Mouse (Mus musculus): Measurements from ENCODE around the gene Lrit3. TPM values are rescaled to one million over a fixed set of nuclear protein-coding genes. Genes with fewer than 3 reads are reported as not detected.

Lrit3 gene
- polyA plus RNA-seq, 1 experiment from 2014 or later = not detected

DNA sequence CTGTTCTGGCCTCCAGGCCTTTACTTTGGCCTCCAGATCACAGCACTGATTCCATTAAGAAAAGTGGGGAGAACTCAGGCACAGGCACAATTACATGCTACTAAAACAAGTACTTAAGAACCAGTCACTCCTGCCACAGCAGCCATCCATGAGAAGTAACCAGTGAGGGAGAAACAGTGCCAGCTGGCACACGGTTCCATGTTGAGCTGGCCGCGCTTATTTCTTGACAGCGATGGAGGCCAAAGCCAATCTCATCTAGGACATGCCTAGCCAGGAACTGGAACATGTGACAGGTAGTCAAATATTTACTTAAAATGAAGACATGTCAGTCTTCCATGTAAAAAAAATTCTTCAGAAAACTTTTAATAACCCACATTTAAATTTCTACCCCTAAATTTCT is 20.3 kb upstream of the Lrit3 start:
- no peaks in the 10 kb centered on the region for H3K4me1 ChIP-seq
- no peaks in the 10 kb centered on the region for H3K9me3 ChIP-seq
- 95% methylated on average over 4 of the region's 4 CpGs for whole genome bisulfite sequencing
- no peaks in the 10 kb centered on the region for H3K27me3 ChIP-seq
- H3K36me3 ChIP-seq = peaks cover 33% of the 10 kb centered on the region
- no peak overlapping the region for H3K4me3 ChIP-seq
- no peak overlapping the region for H3K9ac ChIP-seq
- no peak for ATAC-seq (ENCODE audit: insufficient number of reproducible peaks, insufficient read depth, low FRiP score, low TSS enrichment)
- no peak overlapping the region for H3K27ac ChIP-seq
- no peak overlapping the region for H3K4me2 ChIP-seq (replicated peaks)

DNA sequence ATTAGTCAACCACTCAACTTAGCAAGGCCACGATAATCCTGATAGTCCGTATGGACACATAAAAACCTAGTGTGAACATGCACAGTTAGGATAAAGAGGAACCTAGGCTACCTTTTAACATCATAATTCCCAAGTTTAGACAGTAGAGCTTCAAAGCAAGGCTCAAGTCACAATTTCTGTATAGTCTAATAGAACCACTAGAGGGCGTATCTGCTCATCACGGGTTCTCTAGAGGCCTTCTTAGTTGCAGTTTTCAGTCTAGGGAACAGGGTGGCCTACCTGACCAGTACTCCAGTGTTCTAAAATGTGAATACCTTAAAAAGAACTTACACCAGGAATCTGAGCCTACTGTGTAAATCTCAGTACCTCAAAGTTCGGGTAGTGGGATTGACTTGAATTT is 19.5 kb upstream of the Lrit3 start:
- no peak overlapping the region for H3K27ac ChIP-seq
- no peak for ATAC-seq (ENCODE audit: insufficient number of reproducible peaks, insufficient read depth, low FRiP score, low TSS enrichment)
- no peak overlapping the region for H3K9ac ChIP-seq
- H3K4me1 ChIP-seq = no peaks in the 10 kb centered on the region
- H3K4me3 ChIP-seq = no peak overlapping the region
- peaks cover 29% of the 10 kb centered on the region for H3K36me3 ChIP-seq
- 60% methylated on average over 5 of the region's 5 CpGs for WGBS
- H3K27me3 ChIP-seq = no peaks in the 10 kb centered on the region
- no peaks in the 10 kb centered on the region for H3K9me3 ChIP-seq
- no peak overlapping the region for H3K4me2 ChIP-seq (replicated peaks)

DNA sequence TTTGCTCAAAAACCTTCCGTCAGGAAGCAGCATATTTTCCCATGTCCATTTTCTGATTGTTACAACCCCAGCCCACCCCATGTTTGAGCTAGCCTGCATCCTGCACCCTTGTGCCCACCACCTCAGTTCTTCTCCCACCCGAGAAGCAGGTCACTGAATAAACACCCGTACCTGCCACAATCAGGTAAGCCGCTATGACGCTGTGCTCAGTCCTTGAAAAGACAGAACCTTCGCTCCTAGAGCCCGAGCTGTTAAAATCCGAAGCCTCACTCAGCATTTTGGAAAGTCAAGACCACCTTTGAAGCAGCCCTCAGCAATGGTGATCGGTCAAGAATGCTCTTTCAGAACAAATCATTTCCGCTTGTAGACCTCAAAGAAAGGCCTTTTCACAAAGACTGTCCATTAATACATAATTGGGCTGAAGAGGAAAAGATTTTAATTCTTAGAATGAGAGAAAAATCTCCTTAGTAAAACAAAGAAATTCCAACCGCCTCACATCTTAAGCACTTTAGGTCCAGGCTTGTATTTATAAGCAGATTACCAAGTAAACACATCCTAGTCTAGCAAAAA is 18.5 kb upstream of the Lrit3 start, which contains the start of gene Rrh:
Gene Rrh (minus strand): TSS at position 382 of the 570 bp plus-strand sequence.
- H3K9ac ChIP-seq = no peak within 1 kb of the TSS
- no peak within 1 kb of the TSS for H3K4me2 ChIP-seq (replicated peaks)
- H3K4me1 ChIP-seq = no peaks in the 10 kb centered on the region
- H3K27me3 ChIP-seq = no peaks in the 10 kb centered on the region
- 85% methylated on average over 11 of the region's 11 CpGs for WGBS
- ATAC-seq (ENCODE audit: insufficient number of reproducible peaks, insufficient read depth, low FRiP score, low TSS enrichment) = no peak
- no peak within 1 kb of the TSS for H3K27ac ChIP-seq
- H3K36me3 ChIP-seq = peaks cover 29% of the 10 kb centered on the region
- no peak within 1 kb of the TSS for H3K4me3 ChIP-seq
- H3K9me3 ChIP-seq = no peaks in the 10 kb centered on the region

DNA sequence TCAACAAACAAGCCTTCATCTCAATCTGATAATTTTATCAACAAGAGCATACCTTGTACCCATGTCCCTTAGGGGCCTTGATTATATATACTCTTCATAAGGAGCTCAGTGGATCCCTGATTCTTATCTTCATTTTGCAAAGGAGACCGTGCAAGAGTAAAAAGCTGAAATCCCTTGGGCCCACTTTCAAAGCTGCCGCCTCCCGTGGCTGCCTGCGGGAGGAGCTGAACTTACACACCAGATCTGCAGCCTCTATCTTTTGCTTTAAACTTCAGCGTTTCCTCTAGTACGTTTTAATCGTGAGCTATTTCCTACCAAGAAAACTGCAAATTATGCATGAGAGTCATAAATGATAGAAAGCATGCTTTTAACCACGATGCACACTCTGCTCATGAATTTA is 17.9 kb upstream of the Lrit3 start:
- H3K27ac ChIP-seq = no peak overlapping the region
- H3K36me3 ChIP-seq = peaks cover 27% of the 10 kb centered on the region
- no peak overlapping the region for H3K9ac ChIP-seq
- H3K4me1 ChIP-seq = no peaks in the 10 kb centered on the region
- ATAC-seq (ENCODE audit: insufficient number of reproducible peaks, insufficient read depth, low FRiP score, low TSS enrichment) = no peak
- H3K4me3 ChIP-seq = no peak overlapping the region
- 70% methylated on average over 8 of the region's 8 CpGs for WGBS
- no peak overlapping the region for H3K4me2 ChIP-seq (replicated peaks)
- no peaks in the 10 kb centered on the region for H3K9me3 ChIP-seq
- H3K27me3 ChIP-seq = no peaks in the 10 kb centered on the region

DNA sequence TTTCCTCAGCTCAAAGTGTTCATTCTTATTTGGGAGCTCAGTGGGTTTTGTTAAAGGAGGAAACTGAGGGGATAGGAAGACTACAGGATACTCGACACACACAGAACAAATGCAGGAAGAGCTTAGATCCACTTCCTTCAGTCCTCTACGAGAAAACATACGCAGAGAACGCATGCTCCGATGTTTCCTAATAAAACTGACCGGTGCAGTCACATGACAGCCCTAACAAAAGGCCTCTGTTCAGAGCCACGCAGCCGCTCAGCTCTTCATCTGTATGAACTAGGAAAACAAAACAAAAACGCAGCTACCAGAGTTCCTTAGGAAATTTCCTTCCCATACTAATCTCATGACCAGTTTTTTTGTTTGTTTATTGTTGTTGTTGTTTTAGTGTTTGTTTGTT is 17.0 kb upstream of the Lrit3 start:
- no peak overlapping the region for H3K4me2 ChIP-seq (replicated peaks)
- no peak overlapping the region for H3K4me3 ChIP-seq
- WGBS = 36% methylated on average over 9 of the region's 9 CpGs
- H3K36me3 ChIP-seq = peaks cover 20% of the 10 kb centered on the region
- H3K27me3 ChIP-seq = no peaks in the 10 kb centered on the region
- no peak overlapping the region for H3K27ac ChIP-seq
- no peak overlapping the region for H3K9ac ChIP-seq
- no peaks in the 10 kb centered on the region for H3K9me3 ChIP-seq
- H3K4me1 ChIP-seq = no peaks in the 10 kb centered on the region
- no peak for ATAC-seq (ENCODE audit: insufficient number of reproducible peaks, insufficient read depth, low FRiP score, low TSS enrichment)

DNA sequence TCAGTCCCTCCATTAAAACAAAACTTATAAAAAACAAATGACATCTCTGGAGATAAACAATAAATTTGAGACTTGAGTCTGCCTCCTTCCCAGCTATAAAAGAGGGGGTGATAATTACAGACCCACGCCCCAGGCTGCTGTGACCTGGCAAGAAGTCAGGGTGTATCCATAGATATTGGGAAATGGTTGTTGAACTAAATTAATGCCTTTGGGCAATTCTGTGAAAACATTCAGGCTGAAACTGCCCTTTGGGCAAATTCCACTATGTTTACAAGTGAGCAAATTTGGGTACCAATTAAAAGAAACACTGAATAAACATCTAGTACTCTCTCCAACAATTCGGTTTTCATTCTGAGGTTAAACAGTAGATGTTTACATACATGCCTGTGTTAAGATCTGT is 4.8 kb downstream of the Lrit3 start:
- Histone ChIP-seq H3K9me3 (no peaks in the 10 kb centered on the region), H3K27ac (no peak overlapping the region), H3K4me1 (no peaks in the 10 kb centered on the region), H3K9ac (no peak overlapping the region), H3K4me3 (no peak overlapping the region), H3K4me2 (replicated peaks) (no peak overlapping the region), H3K36me3 (no peaks in the 10 kb centered on the region), H3K27me3 (no peaks in the 10 kb centered on the region)
- no peak for ATAC-seq (ENCODE audit: insufficient number of reproducible peaks, insufficient read depth, low FRiP score, low TSS enrichment)
- WGBS = 71% methylated on average over 2 of the region's 2 CpGs

DNA sequence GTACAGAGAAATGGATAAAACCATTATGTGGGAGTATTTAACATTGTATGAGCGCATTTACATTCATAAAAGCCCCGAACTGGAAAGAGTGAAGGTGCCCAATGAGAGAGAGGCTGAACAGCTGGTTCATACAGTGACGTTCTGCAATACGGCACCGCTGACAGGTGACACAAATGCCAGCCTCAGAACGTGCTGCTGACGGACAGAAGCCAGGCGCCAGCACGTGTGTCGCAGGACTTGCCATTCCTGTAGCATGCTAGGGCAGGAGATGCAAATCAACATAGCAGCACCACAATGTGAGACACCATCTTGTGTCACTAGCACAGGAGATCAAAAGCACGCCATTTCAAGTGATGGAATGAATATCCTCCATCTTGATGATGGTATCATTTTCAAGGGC is 5.3 kb downstream of the Lrit3 start:
- no peaks in the 10 kb centered on the region for H3K36me3 ChIP-seq
- no peaks in the 10 kb centered on the region for H3K9me3 ChIP-seq
- no peak overlapping the region for H3K4me2 ChIP-seq (replicated peaks)
- H3K4me3 ChIP-seq = no peak overlapping the region
- H3K27me3 ChIP-seq = no peaks in the 10 kb centered on the region
- 80% methylated on average over 11 of the region's 11 CpGs for WGBS
- no peaks in the 10 kb centered on the region for H3K4me1 ChIP-seq
- ATAC-seq (ENCODE audit: insufficient number of reproducible peaks, insufficient read depth, low FRiP score, low TSS enrichment) = no peak
- no peak overlapping the region for H3K27ac ChIP-seq
- H3K9ac ChIP-seq = no peak overlapping the region

DNA sequence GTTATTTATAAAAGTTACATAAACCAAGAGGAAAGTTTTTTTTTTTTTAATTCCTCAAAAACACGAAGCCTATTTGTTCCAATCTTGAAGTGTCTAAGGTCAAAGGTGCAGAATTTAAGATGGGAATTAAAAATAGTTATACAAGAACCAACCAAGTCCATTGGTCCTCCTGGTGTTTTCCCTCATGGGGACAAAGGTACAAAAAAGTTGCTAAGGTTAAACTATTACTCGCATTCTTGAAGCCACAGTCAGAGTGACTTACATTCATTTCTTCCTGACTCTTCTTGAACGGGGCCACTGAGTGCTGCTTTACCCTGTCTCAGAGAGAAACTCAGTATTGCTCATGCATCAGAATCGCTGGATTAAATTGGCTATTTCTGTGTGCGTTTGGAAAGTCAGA is 6.5 kb downstream of the Lrit3 start:
- no peak overlapping the region for H3K9ac ChIP-seq
- no peaks in the 10 kb centered on the region for H3K36me3 ChIP-seq
- 76% methylated on average over 5 of the region's 5 CpGs for WGBS
- H3K4me1 ChIP-seq = no peaks in the 10 kb centered on the region
- H3K27ac ChIP-seq = no peak overlapping the region
- no peak for ATAC-seq (ENCODE audit: insufficient number of reproducible peaks, insufficient read depth, low FRiP score, low TSS enrichment)
- H3K27me3 ChIP-seq = no peaks in the 10 kb centered on the region
- no peaks in the 10 kb centered on the region for H3K9me3 ChIP-seq
- no peak overlapping the region for H3K4me2 ChIP-seq (replicated peaks)
- no peak overlapping the region for H3K4me3 ChIP-seq

DNA sequence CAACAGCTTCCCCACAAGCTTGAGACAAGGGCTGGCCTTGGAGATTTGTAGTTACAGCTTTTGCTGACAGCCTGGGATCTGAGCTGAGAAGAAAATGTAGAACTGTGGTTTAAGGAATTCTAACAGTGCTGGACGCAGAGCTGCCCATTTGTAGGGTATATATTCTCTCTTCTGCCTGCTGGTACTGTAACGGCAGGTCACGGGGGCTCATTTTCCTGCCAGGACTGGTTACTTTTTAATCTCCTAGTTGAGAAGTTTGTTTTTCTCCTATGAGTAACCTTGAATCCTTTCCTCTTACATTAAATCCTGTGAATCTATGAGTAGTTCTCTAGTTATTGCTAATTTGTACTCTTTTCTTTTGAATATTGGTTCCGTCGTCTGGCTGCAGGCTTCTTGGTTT is 10.0 kb downstream of the Lrit3 start:
- Histone ChIP-seq H3K4me1 (no peaks in the 10 kb centered on the region), H3K4me3 (no peak overlapping the region), H3K36me3 (no peaks in the 10 kb centered on the region), H3K27me3 (no peaks in the 10 kb centered on the region), H3K27ac (no peak overlapping the region), H3K9me3 (no peaks in the 10 kb centered on the region), H3K4me2 (replicated peaks) (no peak overlapping the region), H3K9ac (no peak overlapping the region)
- WGBS = 91% methylated on average over 5 of the region's 5 CpGs
- ATAC-seq (ENCODE audit: insufficient number of reproducible peaks, insufficient read depth, low FRiP score, low TSS enrichment) = no peak

DNA sequence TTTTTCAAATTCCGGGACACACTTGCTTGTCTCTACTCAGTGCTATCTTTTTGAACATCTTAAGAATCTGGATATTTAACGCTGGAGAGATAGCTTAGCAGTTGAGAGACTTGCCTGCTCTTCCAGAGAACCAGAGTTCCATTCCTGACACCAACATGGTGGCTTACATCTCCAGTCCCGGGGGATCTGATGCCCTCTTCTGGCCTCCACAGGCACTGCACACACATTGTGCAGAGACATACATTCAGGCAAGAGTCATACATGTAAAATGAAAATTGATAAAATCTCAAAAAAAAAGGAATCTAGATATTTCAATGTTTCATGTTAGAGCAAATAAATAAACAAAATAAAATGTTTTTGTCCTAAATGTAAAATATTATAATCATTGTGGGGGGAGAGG is 21.1 kb downstream of the Lrit3 start:
- no peak for ATAC-seq (ENCODE audit: insufficient number of reproducible peaks, insufficient read depth, low FRiP score, low TSS enrichment)
- no peaks in the 10 kb centered on the region for H3K4me1 ChIP-seq
- no peak overlapping the region for H3K27ac ChIP-seq
- no peak overlapping the region for H3K4me3 ChIP-seq
- no peaks in the 10 kb centered on the region for H3K36me3 ChIP-seq
- H3K9ac ChIP-seq = no peak overlapping the region
- no peaks in the 10 kb centered on the region for H3K9me3 ChIP-seq
- H3K27me3 ChIP-seq = no peaks in the 10 kb centered on the region
- no peak overlapping the region for H3K4me2 ChIP-seq (replicated peaks)
- 88% methylated on average over 3 of the region's 3 CpGs for WGBS

DNA sequence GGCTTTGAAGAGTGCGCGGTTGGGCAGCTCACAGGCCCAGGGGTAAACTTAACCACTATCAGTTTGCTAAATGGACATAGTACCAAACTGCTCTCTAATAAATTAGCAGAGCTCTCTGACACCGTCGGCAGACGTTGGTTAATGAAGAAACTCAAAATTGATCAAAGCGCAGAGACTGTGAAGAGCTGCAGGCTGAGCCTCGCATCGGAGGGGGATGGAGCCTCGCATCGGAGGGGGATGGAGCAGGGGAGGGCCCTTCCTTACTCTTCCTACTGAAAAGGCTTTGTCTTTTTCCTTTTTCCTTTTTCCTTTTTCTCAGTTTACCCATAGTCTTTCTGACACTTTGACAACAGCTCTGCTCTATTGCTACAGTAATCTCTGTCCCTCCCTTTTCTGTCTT is 22.4 kb downstream of the Lrit3 start:
- H3K4me2 ChIP-seq (replicated peaks) = no peak overlapping the region
- H3K9ac ChIP-seq = no peak overlapping the region
- no peaks in the 10 kb centered on the region for H3K9me3 ChIP-seq
- H3K4me3 ChIP-seq = no peak overlapping the region
- no peak for ATAC-seq (ENCODE audit: insufficient number of reproducible peaks, insufficient read depth, low FRiP score, low TSS enrichment)
- H3K27ac ChIP-seq = no peak overlapping the region
- no peaks in the 10 kb centered on the region for H3K4me1 ChIP-seq
- no peaks in the 10 kb centered on the region for H3K36me3 ChIP-seq
- H3K27me3 ChIP-seq = no peaks in the 10 kb centered on the region
- whole genome bisulfite sequencing = 45% methylated on average over 10 of the region's 10 CpGs

DNA sequence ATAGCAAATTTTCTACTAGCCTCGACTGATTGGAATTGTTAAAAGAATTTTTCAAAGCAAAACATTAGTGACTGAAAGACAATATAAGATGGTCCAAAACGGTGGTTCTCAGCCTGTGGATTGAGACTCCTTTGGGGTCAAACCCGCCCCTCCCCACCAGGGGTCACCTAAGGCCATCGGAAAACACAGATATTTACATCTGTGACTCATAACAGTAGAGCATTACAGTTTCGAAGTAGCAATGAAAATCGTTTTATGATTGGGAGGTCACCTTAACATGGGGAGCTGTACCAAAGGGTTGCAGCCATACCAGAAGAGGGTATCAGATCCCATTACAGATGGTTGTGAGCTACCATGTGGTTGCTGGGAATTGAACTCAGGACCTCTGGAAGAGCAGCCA is 32.6 kb downstream of the Lrit3 start:
- ATAC-seq (ENCODE audit: insufficient number of reproducible peaks, insufficient read depth, low FRiP score, low TSS enrichment) = no peak
- no peaks in the 10 kb centered on the region for H3K9me3 ChIP-seq
- whole genome bisulfite sequencing = 73% methylated on average over 6 of the region's 6 CpGs
- H3K4me3 ChIP-seq = no peak overlapping the region
- H3K36me3 ChIP-seq = no peaks in the 10 kb centered on the region
- H3K9ac ChIP-seq = no peak overlapping the region
- no peaks in the 10 kb centered on the region for H3K4me1 ChIP-seq
- H3K27ac ChIP-seq = no peak overlapping the region
- no peaks in the 10 kb centered on the region for H3K27me3 ChIP-seq
- no peak overlapping the region for H3K4me2 ChIP-seq (replicated peaks)
